Mouse (Mus musculus) spleen, adult 10 weeks (tissue): Measurements from ENCODE around the gene Zfp839. TPM values are rescaled to one million over a fixed set of nuclear protein-coding genes. Genes with fewer than 3 reads are reported as not detected.

Experiments
- polyA plus RNA-seq: library from polyadenylated mRNA; stranded (reverse); fragments of 350-450 nt; fragmentation: Illumina TruSeq; extraction: RNeasy Lipid Tissue Mini Kit (QIAGEN cat#74804); gene quantifications from one replicate; pipeline ENCODE4 v1.2.3, GENCODE M21; 2015; ENCODE audit warnings: low replicate concordance; ENCODE audit not compliant: insufficient read depth

The Zfp839 gene
- 10.7 TPM for polyA plus RNA-seq

DNA sequence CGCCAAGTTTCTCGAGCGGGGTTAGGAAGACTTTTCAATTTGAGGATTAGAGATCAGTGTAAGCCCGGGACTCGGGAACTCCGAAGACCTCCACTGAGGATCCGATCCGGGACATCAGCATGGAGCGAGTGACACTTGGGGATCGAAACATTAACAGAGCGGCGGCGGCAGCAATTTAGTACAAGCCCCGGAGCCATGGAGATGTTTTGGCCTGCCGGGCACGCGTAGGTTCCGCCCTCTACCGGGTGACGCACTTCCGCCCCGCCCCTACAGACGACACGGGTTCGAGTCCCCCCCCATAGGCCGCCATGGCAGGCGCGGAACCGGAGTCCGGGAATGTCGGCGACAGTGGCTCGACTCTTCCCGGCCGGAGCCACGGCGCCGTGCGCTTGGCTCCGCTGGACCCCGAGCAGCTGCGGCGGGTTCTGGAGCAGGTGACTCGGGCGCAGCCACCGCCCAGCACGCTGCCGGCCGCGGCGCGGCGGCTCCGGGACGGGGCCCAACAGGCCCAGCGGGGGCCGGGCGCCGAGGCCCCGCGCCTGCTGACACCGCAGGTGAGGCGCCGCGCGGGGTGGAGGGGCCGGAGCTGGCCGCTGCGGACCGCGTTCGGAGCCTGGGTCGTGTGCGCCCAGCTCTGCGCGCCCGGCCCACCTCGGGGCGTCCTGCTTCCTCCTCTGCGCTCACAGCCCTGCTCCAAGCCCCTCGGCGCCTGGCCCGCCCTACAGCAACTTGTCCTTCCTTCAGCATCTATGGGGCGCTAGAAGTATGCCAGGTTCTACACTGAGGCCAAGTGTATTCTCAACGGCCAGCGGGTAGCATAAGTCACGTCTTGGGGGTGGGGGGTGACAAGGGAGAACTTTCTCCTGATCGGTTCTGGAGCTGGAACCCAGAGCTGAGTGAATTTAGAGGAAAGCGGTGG lies at the start of gene Zfp839:
Gene Zfp839 (plus strand): TSS at position 244 of the 919 bp plus-strand sequence.

DNA sequence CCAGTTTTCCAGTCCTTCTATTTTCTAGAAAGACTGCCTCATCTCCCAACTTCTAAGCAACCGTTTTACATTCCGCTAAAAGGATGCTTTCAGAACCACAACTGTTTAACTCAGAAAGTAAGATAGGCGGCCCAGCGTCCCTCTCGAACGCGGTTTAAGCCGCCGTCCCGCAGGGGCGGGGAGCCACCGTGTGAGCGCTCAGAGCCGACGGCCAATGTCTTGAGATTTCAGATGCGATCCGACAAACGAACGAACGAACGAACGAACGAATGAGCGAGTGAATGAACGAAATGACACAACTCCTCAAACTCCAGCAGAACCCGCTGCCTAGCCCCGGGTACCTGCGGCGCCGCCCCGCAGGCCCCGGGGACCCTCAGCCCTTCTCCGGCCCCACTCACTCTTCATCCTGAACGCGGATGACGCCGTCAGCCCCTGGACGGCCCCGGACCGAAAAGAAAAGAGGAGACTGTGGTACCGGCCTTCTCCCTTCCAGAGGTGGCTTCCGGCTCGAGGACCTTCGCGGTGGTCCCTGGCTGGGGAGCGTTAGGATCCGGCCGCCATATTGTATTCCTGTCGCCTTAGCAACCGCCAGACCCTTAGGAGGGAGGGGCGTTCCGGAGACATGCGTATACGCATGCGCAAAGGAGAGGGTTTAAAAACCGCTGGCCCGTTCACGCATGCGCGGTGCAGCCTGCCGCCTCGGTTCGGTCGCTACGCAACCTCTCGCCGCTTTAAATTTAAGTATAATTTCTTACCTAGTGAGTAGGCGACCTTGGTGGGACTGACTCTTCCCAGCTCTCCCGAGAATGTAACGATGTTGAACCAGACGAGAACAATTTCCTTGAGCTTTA lies 9.5 kb upstream of the Zfp839 start, which contains the start of gene Mok:
Gene Mok (minus strand): TSS at position 592 of the 851 bp plus-strand sequence.

DNA sequence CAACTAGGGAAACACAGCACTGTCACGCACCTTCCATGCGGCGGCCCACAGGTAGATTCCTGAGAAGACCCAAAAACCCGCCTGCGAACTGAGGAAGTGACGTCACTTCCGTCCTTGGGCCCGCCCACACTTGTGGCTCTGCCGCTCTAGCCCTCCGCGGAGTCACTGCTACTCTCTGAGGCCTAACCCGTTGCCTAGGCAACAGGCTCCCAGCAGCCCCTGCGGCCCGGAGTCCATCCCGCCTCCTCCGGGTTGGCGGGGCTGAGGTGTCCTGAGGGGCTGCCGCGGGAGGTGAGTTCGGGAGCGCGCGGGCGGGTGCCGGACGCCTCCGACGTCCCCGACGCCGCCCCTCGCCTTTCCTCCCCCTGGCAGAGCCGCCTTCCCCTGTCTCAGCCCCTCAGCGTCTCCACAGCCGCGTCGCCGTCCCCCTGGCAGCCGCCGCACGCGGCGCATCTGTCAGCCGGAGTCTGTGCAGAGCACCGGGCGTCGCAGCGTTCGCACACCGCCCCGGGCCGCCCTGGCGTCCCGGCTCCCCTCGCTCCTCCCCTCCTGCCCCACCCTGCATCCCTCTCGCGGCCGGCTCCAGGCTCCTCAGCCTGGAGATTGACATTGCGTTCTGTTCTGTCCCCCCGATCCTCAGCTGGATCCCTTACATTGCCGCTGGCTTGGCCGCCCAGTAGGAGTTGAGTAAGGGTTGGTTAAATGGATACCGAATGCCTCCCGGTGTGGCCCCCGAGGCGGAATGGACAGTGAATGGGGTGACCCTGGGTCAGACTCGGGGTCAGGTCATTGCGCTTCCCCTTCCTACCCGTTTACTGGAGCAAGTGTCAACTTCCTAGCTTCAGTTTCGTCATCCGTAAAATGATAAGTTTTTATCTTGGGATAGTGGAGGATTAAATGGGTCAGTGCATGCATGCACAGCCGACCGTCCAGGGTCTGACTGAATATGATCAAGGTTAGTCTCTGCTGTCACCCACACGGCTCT lies 39.3 kb downstream of the Zfp839 start, which contains the start of the genes Cinp and Tecpr2:
Gene Cinp (minus strand): TSS at position 110 of the 985 bp plus-strand sequence.
Gene Tecpr2 (plus strand): TSS at position 229 of the 985 bp plus-strand sequence.

Other genes with a start within 250 kb of the Zfp839 start
- 46.8 TPM for gene Dync1h1, start 248.8 kb upstream of the Zfp839 start, polyA plus RNA-seq
- gene 1700001K19Rik, start 167.6 kb upstream of the Zfp839 start, polyA plus RNA-seq, result not detected
- 397 TPM for gene Hsp90aa1, start 147.5 kb upstream of the Zfp839 start, polyA plus RNA-seq
- 32.4 TPM for gene Wdr20, start 112.3 kb upstream of the Zfp839 start, polyA plus RNA-seq
- 0.37 TPM for gene Mok, start 9.3 kb upstream of the Zfp839 start, polyA plus RNA-seq
- gene Cinp, start 38.9 kb downstream of the Zfp839 start, polyA plus RNA-seq, result 53.4 TPM
- gene Tecpr2, start 39.0 kb downstream of the Zfp839 start, polyA plus RNA-seq, result 4.8 TPM
- gene Ankrd9, start 128.8 kb downstream of the Zfp839 start, polyA plus RNA-seq, result 0.46 TPM
- gene Rcor1, start 189.1 kb downstream of the Zfp839 start, polyA plus RNA-seq, result 39.1 TPM